Mouse (Mus musculus) hindbrain, embryonic 11.5 days (tissue): ENCODE data around the gene Capn11. TPM values are rescaled to one million over a fixed set of nuclear protein-coding genes. Genes with fewer than 3 reads are reported as not detected.

Experiments used
- ATAC-seq: fragments of 200-750 bp; cut with Nextera tagmentation; 2 replicates; pipeline ENCODE4 v1.8.0; 2017; ENCODE audit warnings: mild to moderate bottlenecking, moderate TSS enrichment, moderate library complexity; ENCODE audit not compliant: low FRiP score
- DNase-seq: peaks from one replicate; pipeline ENCODE4 v3.0.0-alpha.2; 2015; ENCODE audit warnings: low spot score
- H3K27ac ChIP-seq: fragments of 300-500 bp; sonication (generic); 2 replicates; pipeline ENCODE4 v1.5.1; 2014; ENCODE audit warnings: mild to moderate bottlenecking, low read depth, low read length
- H3K27me3 ChIP-seq: fragments of 300-500 bp; sonication (generic); 2 replicates; pipeline ENCODE4 v1.6.1; 2014; ENCODE audit warnings: mild to moderate bottlenecking, low read length, moderate library complexity, mixed read lengths; ENCODE audit not compliant: control insufficient read depth, insufficient read depth
- H3K36me3 ChIP-seq: fragments of 300-500 bp; sonication (generic); 2 replicates; pipeline ENCODE4 v1.6.1; 2014; ENCODE audit warnings: mild to moderate bottlenecking, low read length, moderate library complexity, mixed read lengths; ENCODE audit not compliant: control insufficient read depth, insufficient read depth
- H3K4me1 ChIP-seq: fragments of 300-500 bp; sonication (generic); replicated peaks from 2 replicates; pipeline ENCODE4 v1.6.1; 2014; ENCODE audit warnings: low read length, mixed read lengths; ENCODE audit not compliant: control insufficient read depth, insufficient read depth
- H3K4me2 ChIP-seq: fragments of 300-500 bp; sonication (generic); replicated peaks from 2 replicates; pipeline ENCODE4 v1.6.1; 2014; ENCODE audit warnings: mild to moderate bottlenecking, low read depth, low read length
- H3K4me3 ChIP-seq: fragments of 300-500 bp; sonication (generic); 2 replicates; pipeline ENCODE4 v1.5.1; 2014; ENCODE audit warnings: low read depth, low read length
- H3K9ac ChIP-seq: fragments of 300-500 bp; sonication (generic); 2 replicates; pipeline ENCODE4 v1.6.1; 2014; ENCODE audit warnings: low read depth, low read length
- H3K9me3 ChIP-seq: fragments of 300-500 bp; sonication (generic); 2 replicates; pipeline ENCODE4 v1.6.1; 2016; ENCODE audit warnings: low read length; ENCODE audit not compliant: control insufficient read depth
- WGBS: fragments of 180-500 bp; shearing (Covaris S2); extraction: QIAGEN DNeasy Blood & Tissue Kit; methylation state at CpG from one replicate; pipeline ENCODE4 v1.1.7; 2014; 5-methylcytosine and 5-hydroxymethylcytosine counted together
- polyA plus RNA-seq: library from polyadenylated mRNA; unstranded; fragments of >200 nt; fragmentation: Nextera tagmentation; extraction: Ambion mirVana; gene quantifications from 2 replicates; pipeline ENCODE4 v1.2.1, GENCODE M21; 2014

Capn11 gene
- polyA plus RNA-seq, 1 experiment from 2014 or later: 0.79 TPM

GRCm38 (mm10) chr17:45686093-45686619 lies 27.0 kb upstream of the Capn11 start, which contains the start of gene Mrpl14:
Mrpl14 (plus strand) TSS chr17:45686322.
- WGBS: under 1% methylated on average over 40 of the region's 50 CpGs
- H3K4me1 ChIP-seq: peaks cover 5% of the 10 kb centered on the region
- peak within 1 kb of the TSS; percentile 92 for H3K9ac ChIP-seq
- no peaks in the 10 kb centered on the region for H3K27me3 ChIP-seq
- no peaks in the 10 kb centered on the region for H3K36me3 ChIP-seq
- peak within 1 kb of the TSS; percentile 87 for H3K27ac ChIP-seq
- peak; percentile 98 for DNase-seq
- peak; percentile 92 for ATAC-seq
- H3K4me3 ChIP-seq: peak within 1 kb of the TSS; percentile 92
- H3K4me2 ChIP-seq: peak within 1 kb of the TSS; percentile 91
- no peaks in the 10 kb centered on the region for H3K9me3 ChIP-seq

GRCm38 (mm10) chr17:45685171-45686092 lies 26.3 kb upstream of the Capn11 start:
- Histone ChIP-seq H3K27me3 (no peaks in the 10 kb centered on the region), H3K4me1 (peaks cover 10% of the 10 kb centered on the region), H3K4me2 (peak overlapping the region; percentile 91), H3K36me3 (no peaks in the 10 kb centered on the region), H3K4me3 (peak overlapping the region; percentile 92), H3K9ac (peak overlapping the region; percentile 92), H3K9me3 (no peaks in the 10 kb centered on the region), H3K27ac (peak overlapping the region; percentile 87)
- WGBS: under 1% methylated on average over 58 of the region's 58 CpGs
- DNase-seq (peak; percentile 72), ATAC-seq (peak; percentile 68)

GRCm38 (mm10) chr17:45684667-45685131 lies 25.6 kb upstream of the Capn11 start:
- Histone ChIP-seq H3K27ac (peak overlapping the region; percentile 87), H3K4me3 (peak overlapping the region; percentile 92), H3K27me3 (no peaks in the 10 kb centered on the region), H3K4me1 (peaks cover 10% of the 10 kb centered on the region), H3K4me2 (peak overlapping the region; percentile 91), H3K9ac (peak overlapping the region; percentile 92), H3K9me3 (no peaks in the 10 kb centered on the region), H3K36me3 (no peaks in the 10 kb centered on the region)
- 29% methylated on average over 14 of the region's 14 CpGs for WGBS
- DNase-seq (no peak), ATAC-seq (peak; percentile 16)

GRCm38 (mm10) chr17:45682843-45683242 lies 23.7 kb upstream of the Capn11 start:
- ATAC-seq (no peak), DNase-seq (no peak)
- no peak overlapping the region for H3K4me3 ChIP-seq
- 92% methylated on average over 4 of the region's 4 CpGs for WGBS
- no peak overlapping the region for H3K27ac ChIP-seq
- H3K4me1 ChIP-seq: peaks cover 10% of the 10 kb centered on the region
- H3K9ac ChIP-seq: no peak overlapping the region
- H3K36me3 ChIP-seq: no peaks in the 10 kb centered on the region
- no peak overlapping the region for H3K4me2 ChIP-seq
- H3K9me3 ChIP-seq: no peaks in the 10 kb centered on the region
- no peaks in the 10 kb centered on the region for H3K27me3 ChIP-seq

- ATAC-seq: no peak
Observed at GRCm38 (mm10) chr17:45681588-45681987, 22.5 kb upstream of the Capn11 start.

GRCm38 (mm10) chr17:45680391-45680980 lies 21.4 kb upstream of the Capn11 start:
- Histone ChIP-seq H3K27me3 (no peaks in the 10 kb centered on the region), H3K27ac (peak overlapping the region; percentile 65), H3K4me2 (0 out of 2 replicates have a peak overlapping the region, but pooled peaks have one; percentile 13), H3K9me3 (no peaks in the 10 kb centered on the region), H3K4me1 (peaks cover 10% of the 10 kb centered on the region), H3K36me3 (no peaks in the 10 kb centered on the region; the same call in 1 of the 2 replicates), H3K4me3 (no peak overlapping the region), H3K9ac (peak overlapping the region; percentile 52)
- WGBS: 54% methylated on average over 8 of the region's 8 CpGs
- DNase-seq: peak; percentile 71
- peak; percentile 54; the same call in 1 of the 2 replicates for ATAC-seq

More at GRCm38 (mm10) chr17:45681588-45681987, 22.5 kb upstream of the Capn11 start:
- DNase-seq: peak; percentile 58
- Histone ChIP-seq H3K4me3 (no peak overlapping the region), H3K9ac (no peak overlapping the region), H3K36me3 (no peaks in the 10 kb centered on the region), H3K4me1 (peaks cover 10% of the 10 kb centered on the region), H3K27me3 (no peaks in the 10 kb centered on the region), H3K4me2 (no peak overlapping the region), H3K27ac (no peak overlapping the region), H3K9me3 (no peaks in the 10 kb centered on the region)
- WGBS: 97% methylated on average over 1 of the region's 1 CpGs

- WGBS: 40% methylated on average over 7 of the region's 7 CpGs
- peaks cover 5% of the 10 kb centered on the region for H3K36me3 ChIP-seq
- no peak overlapping the region for H3K27ac ChIP-seq
- peaks cover 5% of the 10 kb centered on the region; the same call in 1 of the 2 replicates for H3K4me1 ChIP-seq
- no peak overlapping the region for H3K4me2 ChIP-seq
- peak; percentile 8; the same call in 1 of the 2 replicates for ATAC-seq
- no peak overlapping the region for H3K4me3 ChIP-seq
- DNase-seq: peak; percentile 82
- H3K9me3 ChIP-seq: no peaks in the 10 kb centered on the region
- no peaks in the 10 kb centered on the region for H3K27me3 ChIP-seq
- no peak overlapping the region for H3K9ac ChIP-seq
Observed at GRCm38 (mm10) chr17:45678106-45678505, 19.0 kb upstream of the Capn11 start.

- Histone ChIP-seq H3K4me2 (no peak overlapping the region), H3K4me3 (no peak overlapping the region), H3K9me3 (no peaks in the 10 kb centered on the region), H3K36me3 (peaks cover 16% of the 10 kb centered on the region), H3K4me1 (no peaks in the 10 kb centered on the region), H3K9ac (no peak overlapping the region), H3K27ac (no peak overlapping the region), H3K27me3 (no peaks in the 10 kb centered on the region)
- DNase-seq: no peak
- ATAC-seq: no peak
- WGBS: 91% methylated on average over 2 of the region's 2 CpGs
Observed at GRCm38 (mm10) chr17:45672598-45672997, 13.5 kb upstream of the Capn11 start.
